Comparison of ENCODE assay signal across 25 mouse cellular contexts in genomic region chr19:11854821-11855220, GRCm38 (mm10). TPM values are rescaled to one million over a fixed set of nuclear protein-coding genes. Genes with fewer than 3 reads are reported as not detected.
"Had no signal": no experiment of that assay in that cellular context is flagged by ENCODE, and none has a peak within 500 bp of the region (broad histone marks: within the 10 kb centered on the region; RNA-seq: fewer than 3 reads in every experiment).

No protein-coding gene starts in this region.

- H3K4me3 ChIP-seq: neural tube, embryonic 13.5 days; neural tube, embryonic 15.5 days; stomach, embryonic 15.5 days had no signal

- H3K36me3 ChIP-seq: neural tube, embryonic 13.5 days; neural tube, embryonic 15.5 days; stomach, embryonic 15.5 days had no signal

- H3K9me3 ChIP-seq: neural tube, embryonic 13.5 days; neural tube, embryonic 15.5 days; stomach, embryonic 15.5 days had no signal

- H3K9ac ChIP-seq: neural tube, embryonic 13.5 days; neural tube, embryonic 15.5 days; stomach, embryonic 15.5 days had no signal

- H3K27me3 ChIP-seq: neural tube, embryonic 13.5 days; neural tube, embryonic 15.5 days; stomach, embryonic 15.5 days had no signal

- H3K27ac ChIP-seq: neural tube, embryonic 13.5 days; neural tube, embryonic 15.5 days; stomach, embryonic 15.5 days; stomach, postnatal 0 days had no signal

- DNase-seq: retina, postnatal 1 day; right cerebral cortex, adult 18-20 months; right cerebral cortex, postnatal 14 days; right cerebral cortex, postnatal 25 days; right cerebral cortex, postnatal 4 days; spleen, adult 18-20 months; thymus, adult 18-20 months; thymus, adult 2 months; thymus, postnatal 14 days; thymus, postnatal 25 days; thymus, postnatal 36 days; thymus, postnatal 4 days had no signal

- H3K4me1 ChIP-seq: neural tube, embryonic 13.5 days; neural tube, embryonic 15.5 days; stomach, embryonic 15.5 days had no signal

RNA-seq across cellular contexts. Expression of gene Olfr1418, which starts 6.0 kb away (rescaled TPM):
- total RNA-seq: neutrophil, adult 5-6 weeks had no signal
- polyA plus RNA-seq: neural tube, embryonic 13.5 days; neural tube, embryonic 14.5 days; neural tube, embryonic 15.5 days; small intestine, adult 2 months; spleen, adult 2 months; stomach, embryonic 14.5 days; stomach, embryonic 15.5 days; stomach, embryonic 16.5 days; stomach, postnatal 0 days; testis, adult 2 months; thymus, adult 2 months; thymus, postnatal 0 days; urinary bladder, adult 2 months had no signal

RNA-seq across cellular contexts. Expression of gene Olfr1417, which starts 15.8 kb away (rescaled TPM):
- total RNA-seq: neutrophil, adult 5-6 weeks had no signal
- polyA plus RNA-seq: neural tube, embryonic 13.5 days; neural tube, embryonic 15.5 days; small intestine, adult 2 months; spleen, adult 2 months; stomach, embryonic 14.5 days; stomach, embryonic 15.5 days; stomach, postnatal 0 days; testis, adult 2 months; thymus, adult 2 months; thymus, postnatal 0 days had no signal

RNA-seq across cellular contexts. Expression of gene Olfr1419, which starts 20.1 kb away (rescaled TPM):
- total RNA-seq: neutrophil, adult 5-6 weeks had no signal
- polyA plus RNA-seq: neural tube, embryonic 13.5 days; neural tube, embryonic 14.5 days; neural tube, embryonic 15.5 days; small intestine, adult 2 months; spleen, adult 2 months; stomach, embryonic 14.5 days; stomach, embryonic 15.5 days; stomach, embryonic 16.5 days; stomach, postnatal 0 days; thymus, adult 2 months; thymus, postnatal 0 days had no signal

RNA-seq across cellular contexts. Expression of gene Olfr1420, which starts 31.5 kb away (rescaled TPM):
- total RNA-seq: neutrophil, adult 5-6 weeks had no signal
- polyA plus RNA-seq: neural tube, embryonic 13.5 days; neural tube, embryonic 15.5 days; small intestine, adult 2 months; spleen, adult 2 months; stomach, embryonic 14.5 days; testis, adult 2 months; thymus, adult 2 months; thymus, postnatal 0 days; urinary bladder, adult 2 months had no signal
